ENCODE assay signal across 8 mouse cellular contexts in genomic region chr7:125475601-125476251, GRCm38 (mm10). TPM values are rescaled to one million over a fixed set of nuclear protein-coding genes. Genes with fewer than 3 reads are reported as not detected.
DNase-seq lines count a peak whose midpoint lies in the region; ATAC-seq lines count a peak whose summit lies in the region.

No protein-coding gene starts in this region.

- H3K4me2 ChIP-seq in intestine, embryonic 16.5 days (ENCODE audit: low read depth, low read length), result no peak overlapping the region
- 0 out of 2 replicates have a peak overlapping the region, but pooled peaks have one; percentile 0 for H3K4me2 ChIP-seq in neural tube, embryonic 13.5 days

- H3K27me3 ChIP-seq in intestine, embryonic 16.5 days (replicated peaks; ENCODE audit: control insufficient read depth, insufficient read depth, low read length), result no peaks in the 10 kb centered on the region
- H3K27me3 ChIP-seq in neural tube, embryonic 13.5 days, result no peaks in the 10 kb centered on the region

- no peaks in the 10 kb centered on the region for H3K36me3 ChIP-seq in intestine, embryonic 16.5 days (ENCODE audit: control insufficient read depth, insufficient read depth, low read length)
- H3K36me3 ChIP-seq in neural tube, embryonic 13.5 days, result peaks cover 19% of the 10 kb centered on the region

- H3K27ac ChIP-seq in intestine, embryonic 16.5 days (ENCODE audit: low read length), result peak overlapping the region; percentile 69
- H3K27ac ChIP-seq in neural tube, embryonic 13.5 days (replicated peaks), result peak overlapping the region; percentile 74

- WGBS in intestine, embryonic 16.5 days, result 62% methylated on average over 11 of the region's 11 CpGs
- 46% methylated on average over 11 of the region's 11 CpGs for WGBS in neural tube, embryonic 13.5 days

- H3K9ac ChIP-seq in intestine, embryonic 16.5 days (ENCODE audit: low read depth, low read length), result peak overlapping the region; percentile 23; the same call in 1 of the 2 replicates
- H3K9ac ChIP-seq in neural tube, embryonic 13.5 days, result 0 out of 2 replicates have a peak overlapping the region, but pooled peaks have one; percentile 34

- no peaks in the 10 kb centered on the region for H3K9me3 ChIP-seq in intestine, embryonic 16.5 days (ENCODE audit: control insufficient read depth, low read length)
- no peaks in the 10 kb centered on the region for H3K9me3 ChIP-seq in neural tube, embryonic 13.5 days

- ATAC-seq in intestine, embryonic 16.5 days, result no peak
- no peak for ATAC-seq in neural tube, embryonic 13.5 days (ENCODE audit: low read depth)

- H3K4me1 ChIP-seq in intestine, embryonic 16.5 days (ENCODE audit: control insufficient read depth, insufficient read depth, low read length), result peaks cover 17% of the 10 kb centered on the region
- peaks cover 39% of the 10 kb centered on the region for H3K4me1 ChIP-seq in neural tube, embryonic 13.5 days (replicated peaks)

- no peak overlapping the region for H3K4me3 ChIP-seq in intestine, embryonic 16.5 days (ENCODE audit: low read length)
- H3K4me3 ChIP-seq in neural tube, embryonic 13.5 days, result no peak overlapping the region

- DNase-seq in cerebellum, postnatal 10 days, result peak; percentile 39 to 45
- no peak for DNase-seq in cerebellum, adult 9-11 months
- DNase-seq in urinary bladder, postnatal 14 days (ENCODE audit: low spot score), result peak; percentile 22
- DNase-seq in urinary bladder, adult 18-20 months (ENCODE audit: low spot score in 2 of 2), result no peak
- DNase-seq in adipocyte (ENCODE audit: low spot score), result no peak
- no peak for DNase-seq in retina, postnatal 1 day

RNA-seq across cellular contexts. Expression of gene Nsmce1, which starts 15.7 kb away (rescaled TPM):
- polyA plus RNA-seq in intestine, embryonic 16.5 days (2015; fragmentation: Nextera tagmentation; extraction: Ambion mirVana), result 104 and 115 TPM in 2 replicates
- 93.2 and 105 TPM in 2 replicates for polyA plus RNA-seq in neural tube, embryonic 13.5 days (2015; fragmentation: Nextera tagmentation; extraction: Ambion mirVana)

RNA-seq across cellular contexts. Expression of gene Kdm8, which starts 31.2 kb away (rescaled TPM):
- polyA plus RNA-seq in intestine, embryonic 16.5 days (2015; fragmentation: Nextera tagmentation; extraction: Ambion mirVana), result 9.3 and 10.4 TPM in 2 replicates
- polyA plus RNA-seq in neural tube, embryonic 13.5 days (2015; fragmentation: Nextera tagmentation; extraction: Ambion mirVana), result 4.7 and 5.4 TPM in 2 replicates

Comparison
In these comparisons a context has a peak if more than half of its experiments do, and no peak if none do; other contexts are left out.
1. DNase-seq: peak in cerebellum, postnatal 10 days (2 of 2) and urinary bladder, postnatal 14 days (single experiment); none in cerebellum, adult 9-11 months (single experiment), urinary bladder, adult 18-20 months (0 of 2), adipocyte (single experiment) and retina, postnatal 1 day (single experiment).